Mouse (Mus musculus): Measurements from ENCODE around the gene Tceal9.
A peak's percentile ranks its signal among the peaks of the same experiment; 100 is the strongest.

The Tceal9 gene

GRCm38 (mm10) chrX:136244574-136245229 lies at the start of gene Tceal9:
TSS of gene Tceal9 (plus strand) at chrX:136245079.
- DNase-seq, result peak; percentile 81 to 88

GRCm38 (mm10) chrX:136195193-136195944 lies 49.5 kb upstream of the Tceal9 start:
- no peak for DNase-seq

GRCm38 (mm10) chrX:136196873-136197272 lies 48.0 kb upstream of the Tceal9 start:
- peak; percentile 63 to 64 for DNase-seq

- peak; percentile 22 to 36 for DNase-seq
Observed at GRCm38 (mm10) chrX:136203257-136203656, 41.6 kb upstream of the Tceal9 start.

GRCm38 (mm10) chrX:136203664-136204066 lies 41.2 kb upstream of the Tceal9 start, which contains the start of gene Tceal5:
TSS of gene Tceal5 (minus strand) at chrX:136203876.
- DNase-seq, result peak; percentile 86 to 87

GRCm38 (mm10) chrX:136204406-136204805 lies 40.5 kb upstream of the Tceal9 start:
- DNase-seq, result no peak

DNA sequence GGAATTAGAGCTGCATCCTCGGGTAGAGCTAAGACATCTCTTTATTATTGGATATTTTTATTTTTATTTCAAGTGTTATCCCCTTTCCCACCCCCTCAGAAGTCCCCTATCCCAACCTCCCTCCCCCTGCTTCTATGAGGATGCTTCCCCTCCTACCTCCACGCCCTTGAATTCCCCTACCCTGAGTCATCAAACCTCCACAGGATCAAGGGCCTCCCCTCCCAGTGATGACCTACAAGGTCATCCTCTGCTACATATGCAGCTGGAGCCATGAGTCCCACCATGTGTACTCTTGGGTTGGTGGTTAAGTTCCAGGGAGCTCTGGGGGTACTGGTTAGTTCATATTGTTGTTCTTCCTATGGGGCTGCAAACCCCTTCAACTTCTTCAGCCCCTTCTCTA lies 31.5 kb upstream of the Tceal9 start:
- no peak for DNase-seq

GRCm38 (mm10) chrX:136214729-136215677 lies 29.9 kb upstream of the Tceal9 start, which contains the start of the genes Tceal7 and Bex1:
TSS of gene Tceal7 (plus strand) at chrX:136214779.
TSS of gene Bex1 (minus strand) at chrX:136215513.
- peak; percentile 19 to 30 for DNase-seq

DNA sequence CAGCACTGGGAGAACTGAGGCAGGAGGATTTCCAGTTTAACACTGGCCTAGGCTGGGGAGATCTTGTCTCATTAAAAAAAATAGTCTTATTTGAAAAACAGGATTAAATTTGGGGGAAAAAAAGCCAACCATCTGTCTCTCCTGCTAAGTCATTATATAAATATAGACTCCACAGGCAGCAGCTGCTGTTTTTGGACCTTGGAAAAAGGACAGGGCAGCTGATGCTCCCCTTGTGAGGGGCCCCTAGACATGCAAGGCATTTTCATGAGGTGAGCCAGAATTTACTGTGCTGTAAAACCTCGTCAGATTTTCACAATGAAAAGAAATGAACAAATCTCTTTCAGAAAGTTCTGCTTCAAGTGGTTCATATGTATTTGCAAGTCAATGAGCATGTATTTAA lies 28.6 kb upstream of the Tceal9 start:
- no peak for DNase-seq

DNA sequence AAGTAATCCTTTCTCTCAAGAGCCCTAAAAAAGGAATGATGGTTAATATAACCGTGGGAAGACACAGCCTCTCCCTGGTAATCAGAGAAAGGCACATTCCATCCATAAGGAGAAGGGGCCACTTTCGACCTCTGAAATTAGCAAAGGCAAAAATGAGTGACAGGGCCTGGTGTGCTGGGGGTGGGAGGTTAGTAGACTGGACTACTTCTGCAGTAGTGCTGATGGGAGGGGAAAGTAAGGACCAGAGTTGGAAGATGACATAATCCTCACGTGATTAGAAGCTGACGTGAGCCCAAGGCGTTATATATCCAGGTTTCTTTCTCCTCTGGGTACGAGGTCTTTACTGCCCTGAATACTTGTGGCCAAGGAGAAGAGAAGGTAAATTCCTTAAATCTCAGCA lies 21.2 kb upstream of the Tceal9 start:
- no peak for DNase-seq

- DNase-seq, result peak; percentile 12 to 15
Observed at GRCm38 (mm10) chrX:136227768-136228167, 17.1 kb upstream of the Tceal9 start.

- DNase-seq, result peak; percentile 72 to 82
Observed at GRCm38 (mm10) chrX:136238118-136238517, 6.8 kb upstream of the Tceal9 start.

- no peak for DNase-seq
Observed at GRCm38 (mm10) chrX:136243181-136243580, 1.7 kb upstream of the Tceal9 start.

DNA sequence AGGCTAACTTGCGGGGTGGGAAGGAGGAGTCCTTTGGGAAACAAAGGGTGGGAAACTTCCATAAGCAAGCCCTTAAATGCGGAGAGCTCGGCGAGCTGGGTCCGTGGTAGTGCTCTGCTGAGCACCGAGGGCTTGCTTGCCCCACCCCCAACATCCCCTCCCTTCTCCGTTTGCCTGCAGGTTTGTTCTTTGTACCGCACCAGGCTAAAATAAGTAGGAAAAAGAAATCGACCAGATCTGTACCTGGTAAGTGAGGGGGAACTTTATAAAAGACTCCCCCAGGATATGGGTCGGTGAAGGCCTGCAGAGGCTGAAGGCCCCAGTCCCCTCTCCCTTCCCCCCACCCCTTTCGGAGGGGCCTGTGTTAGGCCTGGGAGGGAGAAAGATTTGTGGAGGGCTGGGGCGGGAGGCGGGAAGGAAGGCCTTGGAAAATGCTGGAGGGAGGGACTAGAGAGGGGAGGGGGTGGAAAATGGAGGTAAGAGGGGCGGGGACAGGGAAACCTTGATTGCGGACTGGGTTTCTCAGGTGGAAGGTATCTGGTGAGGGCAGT lies 717 bp downstream of the Tceal9 start:
- DNase-seq, result peak; percentile 61 to 64

DNA sequence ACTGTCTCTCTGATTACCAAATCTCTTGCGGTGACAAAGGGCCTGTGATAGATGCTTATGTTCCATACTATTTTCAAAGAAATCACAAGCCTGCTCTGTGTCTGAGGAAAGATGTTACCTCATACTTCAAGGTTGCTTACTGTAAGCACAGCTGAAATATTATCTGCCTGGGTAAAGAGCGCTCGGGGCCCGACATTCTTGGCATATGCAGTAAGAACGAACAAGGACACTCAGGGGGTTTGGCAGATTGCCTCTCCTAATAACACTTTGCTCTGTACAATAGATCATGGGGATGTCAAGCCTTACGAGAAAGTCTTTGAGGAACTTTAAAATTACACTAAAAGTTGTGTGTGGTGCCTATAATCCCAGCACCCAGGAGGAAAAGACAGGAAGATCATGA lies 3.9 kb downstream of the Tceal9 start:
- peak in 1 of 2 experiments; percentile 11 for DNase-seq

DNA sequence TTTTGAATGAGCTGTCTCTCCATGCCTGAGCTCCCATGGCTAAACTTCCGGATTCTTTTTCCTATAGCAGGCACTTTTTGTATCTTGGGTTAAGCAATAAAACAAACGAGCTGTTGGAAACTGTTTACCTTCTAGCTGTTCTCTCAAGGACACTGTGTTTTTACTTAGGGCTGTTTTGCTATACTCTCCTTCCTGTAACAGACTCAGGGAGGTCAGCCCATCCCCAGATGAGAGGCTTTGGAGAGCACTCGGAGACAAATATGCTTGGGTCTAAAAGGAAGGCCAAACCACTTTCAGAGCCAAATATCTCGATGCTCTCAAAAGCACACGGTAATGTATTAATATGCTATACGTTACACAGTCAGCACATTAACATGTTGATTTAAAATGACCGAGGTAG lies 4.8 kb downstream of the Tceal9 start:
- no peak for DNase-seq

GRCm38 (mm10) chrX:136252023-136252729 lies 7.3 kb downstream of the Tceal9 start:
- no peak for DNase-seq

DNA sequence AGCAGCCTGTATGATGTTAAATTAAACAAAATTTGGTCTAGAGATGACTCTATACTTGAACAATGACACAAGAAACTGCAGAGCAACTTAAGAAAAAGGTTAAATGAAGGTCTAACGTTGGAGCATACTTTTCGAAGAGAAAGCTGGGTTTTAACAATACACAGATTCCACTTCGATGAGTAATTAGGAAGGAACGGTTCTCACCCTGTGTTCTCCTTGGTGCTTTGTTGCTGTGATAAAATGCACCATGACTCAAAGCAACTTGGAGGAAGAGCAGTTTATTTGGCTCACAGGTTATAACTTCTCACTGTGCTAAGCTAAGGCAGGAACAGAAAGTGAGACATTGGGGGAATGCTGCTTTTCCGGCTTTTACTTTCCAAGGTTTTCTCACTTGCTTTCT lies 22.8 kb downstream of the Tceal9 start:
- DNase-seq, result no peak

GRCm38 (mm10) chrX:136268173-136268572 lies 23.3 kb downstream of the Tceal9 start:
- no peak for DNase-seq

DNA sequence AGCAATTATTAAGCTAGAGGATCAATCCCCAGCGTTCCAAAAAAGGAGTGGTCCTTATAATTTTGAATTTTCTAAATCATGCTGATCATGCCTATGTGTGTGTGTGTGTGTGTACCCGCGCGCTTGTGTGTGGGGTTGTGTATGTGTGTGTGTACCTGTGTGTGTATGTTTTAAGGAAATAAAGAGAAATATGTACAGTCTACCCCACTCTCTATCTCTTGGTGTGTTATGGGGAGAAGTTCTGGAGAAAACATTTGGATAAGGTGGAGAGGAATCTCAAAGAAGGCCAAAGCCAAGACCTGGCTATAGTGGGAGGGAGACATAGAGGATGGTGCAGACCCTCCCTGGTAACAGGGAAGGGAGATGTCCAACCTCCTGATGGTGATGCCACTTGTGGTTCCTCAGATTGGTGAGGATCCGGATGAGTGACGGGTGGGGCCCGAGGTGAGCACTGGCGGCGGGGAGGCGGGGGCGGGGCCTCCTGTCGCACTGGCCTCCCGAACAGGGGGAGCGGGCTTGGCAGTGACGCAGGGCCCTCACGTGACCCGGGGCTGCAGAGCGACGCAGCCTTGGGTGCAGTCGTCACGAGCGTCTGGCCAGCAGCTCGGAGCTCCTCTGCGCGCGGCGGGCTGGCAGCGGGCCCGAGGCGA lies 25.0 kb downstream of the Tceal9 start, which contains the start of gene Bex3:
TSS of gene Bex3 (plus strand) at position 511 of the 650 bp plus-strand sequence.
- DNase-seq, result peak; percentile 74 to 92
